Mouse (Mus musculus) hindbrain, embryonic 13.5 days (tissue): ENCODE data around the gene Gm6268. TPM values are rescaled to one million over a fixed set of nuclear protein-coding genes. Genes with fewer than 3 reads are reported as not detected.

ENCODE experiments used
- microRNA-seq: library from miRNA; unstranded; fragments of <30 nt; microRNA quantifications from one replicate; pipeline ENCODE4, GENCODE M21; 2016
- polyA plus RNA-seq: library from polyadenylated mRNA; unstranded; fragments of >200 nt; fragmentation: Nextera tagmentation; extraction: Ambion mirVana; gene quantifications from 2 replicates; pipeline ENCODE4 v1.2.1, GENCODE M21; 2015

Gene Gm6268
- polyA plus RNA-seq, 1 experiment from 2014 or later = not detected

Small RNA genes lying within 50 kb of the gene (microRNA-seq; reads per million reads assigned to microRNA genes)
- not detected for gene Gm44485

Other genes with a start within 250 kb of the Gm6268 start
- 175 and 186 TPM in 2 replicates for gene Zcchc12, start 205.4 kb upstream of the Gm6268 start, polyA plus RNA-seq
- 0.26 and 0.51 TPM in 2 replicates for gene Lonrf3, start 72.9 kb upstream of the Gm6268 start, polyA plus RNA-seq
- gene Gm14569, start 90.5 kb downstream of the Gm6268 start, polyA plus RNA-seq = not detected in 2 replicates
- gene Pgrmc1, start 196.9 kb downstream of the Gm6268 start, polyA plus RNA-seq = 587 and 603 TPM in 2 replicates
- gene Akap17b, start 244.1 kb downstream of the Gm6268 start, polyA plus RNA-seq = 5.6 TPM in 2 replicates